Mouse (Mus musculus) bone marrow macrophage, adult 2 months (primary cell): ENCODE results near the gene 2310007B03Rik. TPM values are rescaled to one million over a fixed set of nuclear protein-coding genes. Genes with fewer than 3 reads are reported as not detected.
"Not testable (repeated sequence)": the region's sequence is repeated elsewhere in the genome, so short reads cannot be mapped to it uniquely, and the experiment has no call there.

Experiments
- H3K27ac ChIP-seq: 2 replicates; pipeline ENCODE4 v1.5.1; 2012; ENCODE audit warnings: low read depth, low read length; ENCODE audit not compliant: insufficient read depth
- H3K4me1 ChIP-seq: 2 replicates; pipeline ENCODE4 v1.6.1; 2012; ENCODE audit warnings: low read length; ENCODE audit not compliant: control insufficient read depth, insufficient read depth
- H3K4me3 ChIP-seq: 2 replicates; pipeline ENCODE4 v1.5.1; 2012; ENCODE audit warnings: mild to moderate bottlenecking, low read length, moderate library complexity; ENCODE audit not compliant: insufficient read depth
- CTCF ChIP-seq: IDR thresholded peaks from 2 replicates; pipeline ENCODE4 v1.5.1; 2012; ENCODE audit warnings: low read depth, mild to moderate bottlenecking, low read length, moderate library complexity
- POLR2A ChIP-seq: IDR thresholded peaks from 2 replicates; pipeline ENCODE4 v1.6.1; 2012; ENCODE audit warnings: mild to moderate bottlenecking, low read depth, low read length, borderline replicate concordance
- polyA plus RNA-seq: library from polyadenylated mRNA; stranded (reverse); fragments of >200 nt; gene quantifications from 2 replicates; pipeline ENCODE4 v1.2.4, GENCODE M21; 2012; ENCODE audit not compliant: missing spikeins, insufficient read depth, insufficient read length

The 2310007B03Rik gene
- polyA plus RNA-seq: not detected in 2 replicates

- no peak within 1 kb of the TSS for H3K4me3 ChIP-seq
- H3K27ac ChIP-seq: no peak within 1 kb of the TSS
- peaks cover 5% of the 10 kb centered on the region for H3K4me1 ChIP-seq
- TF ChIP-seq POLR2A (no peak), CTCF (no peak)
Measured at GRCm38 (mm10) chr1:93160501-93161133, at the start of gene 2310007B03Rik. 2310007B03Rik (minus strand) TSS chr1:93160948.

GRCm38 (mm10) chr1:93210213-93210641, 49.5 kb upstream of the 2310007B03Rik start:
- H3K4me1 ChIP-seq: 0 out of 2 replicates have a peak, but pooled peaks cover 3% of the 10 kb centered on the region
- H3K4me3 ChIP-seq: no peak overlapping the region
- H3K27ac ChIP-seq: no peak overlapping the region
- TF ChIP-seq CTCF (no peak), POLR2A (no peak)

DNA sequence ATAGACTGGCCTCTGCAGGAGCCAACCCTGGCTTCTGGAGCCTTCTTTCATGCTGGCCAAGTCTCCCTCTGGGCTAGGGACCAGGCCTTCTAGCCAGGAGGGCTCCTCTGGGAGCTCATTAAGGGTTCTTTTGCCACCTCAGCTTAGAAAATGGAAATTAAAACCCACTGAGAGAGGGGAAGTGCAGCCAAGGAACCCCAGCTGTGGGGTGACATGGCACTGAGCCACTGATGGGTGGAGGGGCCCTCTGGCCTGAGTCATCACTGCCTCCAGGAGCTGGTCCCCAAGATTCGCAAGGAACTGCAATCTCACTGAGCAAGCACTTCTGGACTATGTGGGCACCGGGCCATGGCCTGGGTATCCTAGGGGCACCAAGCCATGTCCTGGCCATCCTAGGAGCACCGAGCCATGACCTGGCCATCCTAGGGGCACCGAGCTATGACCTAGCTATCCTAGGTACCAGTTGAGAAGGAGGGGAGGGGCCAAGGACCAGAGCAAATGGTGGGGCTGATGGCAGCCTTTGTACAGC, 46.9 kb upstream of the 2310007B03Rik start:
- Histone ChIP-seq H3K27ac (no peak overlapping the region), H3K4me1 (0 out of 2 replicates have a peak, but pooled peaks cover 3% of the 10 kb centered on the region), H3K4me3 (no peak overlapping the region)
- TF ChIP-seq CTCF: no peak
- no peak for TF ChIP-seq POLR2A

DNA sequence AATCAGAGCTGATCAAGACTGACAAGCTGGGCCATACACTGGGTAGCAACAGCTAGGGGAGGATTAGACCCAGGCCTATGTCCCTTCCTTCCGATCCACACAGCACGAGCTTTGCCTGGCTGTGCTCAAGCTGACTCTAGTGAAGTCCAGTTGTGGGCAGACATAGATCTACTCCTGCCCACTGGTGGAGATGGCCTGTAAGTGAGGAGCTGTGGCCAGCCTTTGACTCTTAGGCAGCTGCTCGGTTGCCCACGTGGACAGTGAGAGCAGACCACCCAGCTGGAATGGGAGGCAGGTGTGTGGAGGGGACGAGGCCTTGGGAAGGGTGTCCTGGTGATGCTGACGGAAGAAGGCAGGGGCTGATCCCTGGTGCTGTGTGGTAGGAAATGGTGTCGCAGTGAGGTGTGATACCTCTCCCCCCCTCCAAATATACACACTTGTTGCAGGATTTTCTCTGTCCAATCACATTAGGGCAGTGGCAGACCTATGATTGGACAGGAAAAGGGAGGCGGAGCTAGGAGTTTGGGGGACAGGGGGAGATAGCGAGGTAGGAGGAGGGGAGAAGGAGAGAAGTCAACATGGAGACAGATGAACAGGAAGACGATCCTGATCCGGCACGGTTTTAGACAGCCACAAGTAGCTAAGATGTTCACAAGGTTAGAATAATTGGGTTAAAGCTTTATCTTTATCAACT, 45.7 kb upstream of the 2310007B03Rik start:
- Histone ChIP-seq H3K27ac (no peak overlapping the region), H3K4me3 (no peak overlapping the region), H3K4me1 (0 out of 2 replicates have a peak, but pooled peaks cover 3% of the 10 kb centered on the region)
- no peak for TF ChIP-seq CTCF
- TF ChIP-seq POLR2A: no peak

GRCm38 (mm10) chr1:93197916-93198315, 37.2 kb upstream of the 2310007B03Rik start:
- no peak overlapping the region for H3K4me3 ChIP-seq
- no peak overlapping the region for H3K27ac ChIP-seq
- TF ChIP-seq CTCF (no peak), POLR2A (no peak)
- no peaks in the 10 kb centered on the region for H3K4me1 ChIP-seq

- not testable (repeated sequence) for H3K4me3 ChIP-seq, H3K27ac ChIP-seq, H3K4me1 ChIP-seq
Measured at GRCm38 (mm10) chr1:93197454-93197853, 36.7 kb upstream of the 2310007B03Rik start.

GRCm38 (mm10) chr1:93194961-93195360, 34.2 kb upstream of the 2310007B03Rik start:
- Histone ChIP-seq H3K4me1 (no peaks in the 10 kb centered on the region), H3K4me3 (no peak overlapping the region), H3K27ac (no peak overlapping the region)
- TF ChIP-seq CTCF (no peak), POLR2A (no peak)

DNA sequence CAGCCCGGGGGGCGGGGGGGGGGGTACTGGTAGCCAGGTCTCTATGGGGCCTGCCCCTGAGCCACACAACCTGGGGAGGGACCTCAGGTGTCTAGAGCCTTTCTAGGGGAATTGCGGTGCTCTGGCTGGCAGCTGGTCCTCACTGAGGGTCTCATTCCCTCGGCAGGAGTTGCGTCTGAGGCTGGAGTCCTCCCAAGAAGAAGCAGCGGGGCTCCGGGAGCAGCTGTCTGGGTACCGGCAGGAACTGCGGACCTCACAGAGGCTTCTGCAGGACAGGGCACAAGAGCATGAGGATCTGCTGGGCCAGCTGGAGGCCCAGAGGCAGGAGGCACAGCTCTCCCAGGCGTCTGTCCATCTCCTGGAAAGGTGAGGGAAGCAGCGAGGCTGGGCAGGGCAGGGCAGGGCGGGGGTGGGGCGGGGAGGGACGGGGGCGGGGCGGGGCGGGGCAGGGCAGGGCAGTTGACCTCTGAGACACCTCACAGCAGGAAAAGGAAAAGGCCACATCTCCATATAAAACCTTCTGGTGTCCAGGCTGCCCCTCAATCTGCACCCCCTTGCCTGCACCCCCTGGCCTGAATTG, 30.1 kb upstream of the 2310007B03Rik start:
- Histone ChIP-seq H3K27ac (no peak overlapping the region), H3K4me3 (no peak overlapping the region), H3K4me1 (no peaks in the 10 kb centered on the region)
- TF ChIP-seq POLR2A (no peak), CTCF (no peak)

DNA sequence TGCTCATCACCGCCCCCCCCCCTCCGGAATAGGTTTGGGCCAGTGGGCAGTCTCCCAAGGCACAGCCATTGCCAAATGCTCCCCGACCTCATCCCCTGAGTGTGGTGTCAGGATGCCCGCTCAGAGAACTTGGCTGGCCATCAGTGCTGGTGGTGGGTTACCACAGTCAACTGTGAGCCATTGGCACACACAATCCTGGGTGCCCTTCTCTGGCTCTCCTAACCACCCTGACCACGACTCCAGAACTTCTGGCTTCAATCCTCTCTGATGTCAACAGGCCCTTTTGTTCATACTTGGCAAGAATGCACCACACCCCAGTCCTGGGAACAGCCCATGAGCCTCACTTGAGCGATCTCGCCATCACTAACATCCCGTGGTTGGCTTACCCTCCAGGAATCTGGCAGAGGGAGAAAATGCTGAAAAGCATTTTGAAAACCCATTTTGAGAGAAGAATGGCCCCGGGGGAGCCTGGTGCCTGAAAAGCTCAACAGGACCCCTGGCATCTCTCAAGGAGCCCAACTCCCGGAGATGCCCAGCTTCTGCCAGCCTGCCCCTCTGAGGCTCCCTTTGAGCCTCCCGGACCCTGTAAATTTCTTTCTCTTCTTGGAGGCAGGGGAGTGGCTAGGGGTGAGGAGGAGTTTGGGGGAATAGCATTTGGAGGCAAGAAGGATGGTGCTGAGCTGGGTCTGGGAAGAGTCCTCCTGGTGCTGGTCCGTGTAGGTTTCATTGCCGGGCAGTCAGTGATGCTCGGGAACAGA, 23.5 kb upstream of the 2310007B03Rik start:
- no peak overlapping the region for H3K4me3 ChIP-seq
- no peaks in the 10 kb centered on the region for H3K4me1 ChIP-seq
- no peak overlapping the region for H3K27ac ChIP-seq
- no peak for TF ChIP-seq CTCF
- no peak for TF ChIP-seq POLR2A

GRCm38 (mm10) chr1:93182281-93182680, 21.5 kb upstream of the 2310007B03Rik start:
- TF ChIP-seq CTCF: no peak
- no peak for TF ChIP-seq POLR2A
- Histone ChIP-seq H3K4me1 (no peaks in the 10 kb centered on the region), H3K4me3 (no peak overlapping the region), H3K27ac (no peak overlapping the region)
